Mouse (Mus musculus) limb, embryonic 14.5 days (tissue): ENCODE measurements around the gene Necab2. TPM values are rescaled to one million over a fixed set of nuclear protein-coding genes. Genes with fewer than 3 reads are reported as not detected.

ENCODE experiments used
- ATAC-seq: fragments of 200-750 bp; cut with Nextera tagmentation; 2 replicates; pipeline ENCODE4 v1.8.0; 2017; ENCODE audit warnings: low read depth, moderate number of reproducible peaks, moderate TSS enrichment; ENCODE audit not compliant: low FRiP score
- DNase-seq: peaks from one replicate; pipeline ENCODE4 v3.0.0-alpha.2; 2015; ENCODE audit warnings: low spot score
- H3K27ac ChIP-seq: fragments of 300-500 bp; sonication (generic); replicated peaks from 2 replicates; pipeline ENCODE4 v1.5.1; 2014; ENCODE audit warnings: low read depth, mild to moderate bottlenecking, low read length, moderate library complexity, mixed read lengths
- H3K27me3 ChIP-seq: fragments of 300-500 bp; sonication (generic); 2 replicates; pipeline ENCODE4 v1.6.1; 2014; ENCODE audit warnings: low read length, mixed read lengths; ENCODE audit not compliant: control insufficient read depth, insufficient read depth
- H3K36me3 ChIP-seq: fragments of 300-500 bp; sonication (generic); 2 replicates; pipeline ENCODE4 v1.6.1; 2014; ENCODE audit warnings: mild to moderate bottlenecking, low read length, moderate library complexity, mixed read lengths; ENCODE audit not compliant: control insufficient read depth, insufficient read depth
- H3K4me1 ChIP-seq: fragments of 300-500 bp; sonication (generic); 2 replicates; pipeline ENCODE4 v1.6.1; 2014; ENCODE audit warnings: antibody characterized with exemption, low read length, mixed read lengths; ENCODE audit not compliant: control insufficient read depth, insufficient read depth
- H3K4me2 ChIP-seq: fragments of 300-500 bp; sonication (generic); replicated peaks from 2 replicates; pipeline ENCODE4 v1.6.1; 2014; ENCODE audit warnings: low read depth, mild to moderate bottlenecking, low read length, moderate library complexity; ENCODE audit not compliant: severe bottlenecking
- H3K4me3 ChIP-seq: fragments of 300-500 bp; sonication (generic); replicated peaks from 2 replicates; pipeline ENCODE4 v1.5.1; 2014; ENCODE audit warnings: low read length
- H3K9ac ChIP-seq: fragments of 300-500 bp; sonication (generic); 2 replicates; pipeline ENCODE4 v1.6.1; 2014; ENCODE audit warnings: mild to moderate bottlenecking, low read depth, low read length, moderate library complexity; ENCODE audit not compliant: severe bottlenecking
- H3K9me3 ChIP-seq: fragments of 300-500 bp; sonication (generic); 2 replicates; pipeline ENCODE4 v1.6.1; 2016; ENCODE audit warnings: low read length; ENCODE audit not compliant: control insufficient read depth
- POLR2A ChIP-seq: fragments of 200-500 bp; IDR thresholded peaks from 2 replicates; pipeline ENCODE4 v1.8.0; 2012; ENCODE audit warnings: inconsistent platforms, mild to moderate bottlenecking, moderate library complexity, borderline replicate concordance; ENCODE audit not compliant: insufficient read depth, insufficient read length; ENCODE audit errors: extremely low read depth
- WGBS: fragments of 180-500 bp; shearing (Covaris S2); extraction: QIAGEN DNeasy Blood & Tissue Kit; methylation state at CpG from one replicate; pipeline ENCODE4 v1.1.7; 2014; 5-methylcytosine and 5-hydroxymethylcytosine counted together
- polyA plus RNA-seq, 2 experiments: library from polyadenylated mRNA; depleted of rRNA in 1 of 2; stranded (reverse) in 1 of 2; unstranded in 1 of 2; fragments of >200 nt; fragmentation: Nextera tagmentation in 1 of 2; extraction: Ambion mirVana in 1 of 2; gene quantifications; 2 replicates each; pipeline versions ENCODE4 v1.2.1 to v1.2.3; 2012 to 2014

Gene Necab2
- polyA plus RNA-seq, 2 experiments: 2.2 to 7.8 TPM

DNA sequence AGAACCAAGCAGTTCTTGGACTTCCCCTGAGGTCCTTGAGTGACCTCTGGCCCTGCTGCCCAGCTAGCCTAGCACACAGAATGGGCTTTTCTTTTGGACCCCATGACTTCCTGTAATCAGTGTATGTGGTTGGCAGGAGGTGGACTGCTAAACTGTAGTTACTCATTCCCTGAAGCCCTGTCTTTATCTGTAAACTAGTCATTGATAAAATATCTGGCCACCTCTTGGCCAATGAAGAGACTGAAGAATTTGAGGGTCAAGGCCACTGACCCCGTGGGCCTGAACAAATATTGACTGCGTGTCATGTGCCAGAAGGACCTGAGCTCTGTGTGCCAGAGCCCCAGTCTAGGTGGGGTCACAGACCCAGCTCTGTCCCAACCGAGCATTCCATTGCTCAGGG lies 14.1 kb upstream of the Necab2 start:
- no peak overlapping the region for H3K27ac ChIP-seq
- 67% methylated on average over 3 of the region's 3 CpGs for WGBS
- H3K9me3 ChIP-seq: no peaks in the 10 kb centered on the region
- no peak overlapping the region for H3K4me2 ChIP-seq
- H3K36me3 ChIP-seq: no peaks in the 10 kb centered on the region
- DNase-seq (no peak), ATAC-seq (no peak)
- H3K4me1 ChIP-seq: 0 out of 2 replicates have a peak, but pooled peaks cover 5% of the 10 kb centered on the region
- H3K4me3 ChIP-seq: no peak overlapping the region
- H3K27me3 ChIP-seq: no peaks in the 10 kb centered on the region
- TF ChIP-seq POLR2A: no peak
- no peak overlapping the region for H3K9ac ChIP-seq

DNA sequence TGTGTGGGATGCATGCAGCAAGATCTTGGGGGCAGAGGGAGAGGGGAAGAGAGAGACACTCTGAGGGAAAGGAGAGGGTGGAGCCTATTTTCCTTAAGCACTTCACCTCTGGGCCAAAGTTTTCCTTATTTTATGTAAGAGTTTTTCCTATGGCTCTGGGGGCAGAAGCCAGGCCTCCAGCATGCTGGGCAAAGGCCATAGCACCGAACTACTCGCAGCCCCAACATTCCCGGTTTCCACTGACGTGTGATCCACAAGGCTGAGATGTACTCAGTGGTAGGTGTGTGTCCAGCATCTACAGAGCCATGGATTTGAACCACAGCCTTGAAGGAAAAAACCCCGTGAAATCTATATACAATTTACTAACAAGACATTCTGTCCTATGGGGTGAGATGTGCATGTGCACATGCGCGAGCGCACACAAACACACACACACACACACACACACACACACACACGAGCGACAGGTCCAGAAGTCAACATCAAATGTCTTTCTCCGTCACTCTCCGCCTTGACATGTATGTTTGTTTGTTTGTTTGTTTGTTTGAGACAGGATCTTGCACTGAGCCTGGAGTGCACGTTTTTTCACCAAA lies 12.8 kb upstream of the Necab2 start, which contains the start of gene Osgin1:
TSS of gene Osgin1 (plus strand) at position 543 of the 593 bp plus-strand sequence.
- Histone ChIP-seq H3K9me3 (no peaks in the 10 kb centered on the region), H3K36me3 (no peaks in the 10 kb centered on the region), H3K27me3 (no peaks in the 10 kb centered on the region), H3K4me3 (no peak within 1 kb of the TSS), H3K4me1 (0 out of 2 replicates have a peak, but pooled peaks cover 5% of the 10 kb centered on the region), H3K27ac (no peak within 1 kb of the TSS), H3K9ac (no peak within 1 kb of the TSS), H3K4me2 (no peak within 1 kb of the TSS)
- no peak for TF ChIP-seq POLR2A
- DNase-seq (no peak), ATAC-seq (no peak)
- 89% methylated on average over 13 of the region's 13 CpGs for WGBS

DNA sequence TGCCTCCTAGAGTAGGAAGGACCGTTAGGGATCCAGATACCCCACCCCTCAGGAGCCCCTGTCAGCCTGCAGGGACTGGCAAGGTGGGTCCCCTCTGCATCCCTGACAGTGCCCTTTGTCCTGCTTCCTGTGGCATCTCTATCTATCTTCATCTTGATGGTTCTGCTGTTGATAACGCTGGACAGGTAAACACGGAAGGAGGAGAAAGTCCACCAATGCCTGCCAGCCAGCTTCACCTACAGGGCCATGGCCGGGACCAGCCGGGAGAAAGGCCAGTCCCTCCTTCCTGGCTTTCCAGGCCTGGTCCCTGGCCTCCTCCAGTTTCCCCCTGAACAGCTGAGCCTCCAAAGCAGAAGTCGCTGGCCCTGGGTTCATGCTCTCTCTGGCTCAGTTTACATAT lies 11.9 kb upstream of the Necab2 start:
- no peak for ATAC-seq
- Histone ChIP-seq H3K9ac (no peak overlapping the region), H3K4me1 (no peaks in the 10 kb centered on the region), H3K27ac (no peak overlapping the region), H3K36me3 (no peaks in the 10 kb centered on the region), H3K4me3 (no peak overlapping the region), H3K27me3 (no peaks in the 10 kb centered on the region), H3K9me3 (no peaks in the 10 kb centered on the region), H3K4me2 (no peak overlapping the region)
- TF ChIP-seq POLR2A: no peak
- no peak for DNase-seq
- WGBS: 85% methylated on average over 6 of the region's 6 CpGs

- no peak for TF ChIP-seq POLR2A
- Histone ChIP-seq H3K9ac (no peak overlapping the region), H3K4me1 (peaks cover 3% of the 10 kb centered on the region; the same call in 1 of the 2 replicates), H3K27ac (no peak overlapping the region), H3K4me3 (no peak overlapping the region), H3K27me3 (no peaks in the 10 kb centered on the region), H3K9me3 (no peaks in the 10 kb centered on the region), H3K4me2 (no peak overlapping the region), H3K36me3 (no peaks in the 10 kb centered on the region)
- ATAC-seq (no peak), DNase-seq (no peak)
- 81% methylated on average over 7 of the region's 7 CpGs for WGBS
Measured at GRCm38 (mm10) chr8:119435527-119435926, 11.0 kb upstream of the Necab2 start.

DNA sequence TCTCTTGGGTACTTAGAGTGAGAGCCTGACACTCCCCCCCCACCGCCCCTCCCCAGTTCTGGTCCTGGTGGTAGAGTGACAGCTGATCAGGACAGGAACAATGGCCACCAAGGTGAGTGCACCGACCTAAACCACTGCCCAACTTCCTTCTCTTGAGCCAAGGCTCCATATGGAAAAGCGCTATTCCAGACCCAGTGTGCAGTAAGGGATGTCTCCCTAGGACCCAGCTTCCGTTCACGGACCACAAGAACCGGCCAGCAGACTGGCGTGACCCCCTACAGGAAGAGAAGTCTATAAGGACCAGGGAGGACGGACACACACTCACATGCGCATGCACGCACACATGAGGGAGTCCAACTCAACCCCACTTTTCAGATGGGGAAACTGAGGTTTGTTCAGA lies 10.2 kb upstream of the Necab2 start:
- no peak overlapping the region for H3K4me3 ChIP-seq
- ATAC-seq (no peak), DNase-seq (no peak)
- no peak overlapping the region for H3K27ac ChIP-seq
- no peaks in the 10 kb centered on the region for H3K9me3 ChIP-seq
- H3K4me2 ChIP-seq: no peak overlapping the region
- no peaks in the 10 kb centered on the region for H3K27me3 ChIP-seq
- TF ChIP-seq POLR2A: no peak
- no peak overlapping the region for H3K9ac ChIP-seq
- peaks cover 7% of the 10 kb centered on the region; the same call in 1 of the 2 replicates for H3K4me1 ChIP-seq
- 89% methylated on average over 10 of the region's 10 CpGs for WGBS
- no peaks in the 10 kb centered on the region for H3K36me3 ChIP-seq
